Mouse (Mus musculus) ZHBTc4 (cell line): ENCODE data around the gene Ryr1.

ENCODE experiments used
- DNase-seq: peaks from one replicate; pipeline ENCODE4 v3.0.0-alpha.2; 2011; ENCODE audit warnings: low read depth, low spot score

Ryr1 gene

GRCm38 (mm10) chr7:29037261-29037660, 87.7 kb downstream of the Ryr1 start:
- peak; percentile 79 for DNase-seq

GRCm38 (mm10) chr7:29032685-29033084, 92.3 kb downstream of the Ryr1 start:
- peak; percentile 77 for DNase-seq

GRCm38 (mm10) chr7:29031641-29032040, 93.3 kb downstream of the Ryr1 start:
- DNase-seq, result no peak

GRCm38 (mm10) chr7:29029690-29030656, 95.0 kb downstream of the Ryr1 start:
- DNase-seq, result no peak

- peak; percentile 53 for DNase-seq
Observed at GRCm38 (mm10) chr7:29028761-29029160, 96.2 kb downstream of the Ryr1 start.

GRCm38 (mm10) chr7:29026811-29027210, 98.2 kb downstream of the Ryr1 start:
- peak; percentile 90 for DNase-seq

- DNase-seq, result no peak
Observed at GRCm38 (mm10) chr7:29026195-29026594, 98.8 kb downstream of the Ryr1 start.

- DNase-seq, result no peak
Observed at GRCm38 (mm10) chr7:29025566-29025965, 99.4 kb downstream of the Ryr1 start.

- no peak for DNase-seq
Observed at GRCm38 (mm10) chr7:29023514-29023913, 101.5 kb downstream of the Ryr1 start.

GRCm38 (mm10) chr7:29022479-29022878, 102.5 kb downstream of the Ryr1 start:
- DNase-seq, result no peak

GRCm38 (mm10) chr7:29019447-29020220, 105.3 kb downstream of the Ryr1 start:
- peak; percentile 72 for DNase-seq

GRCm38 (mm10) chr7:29017222-29017621, 107.8 kb downstream of the Ryr1 start:
- peak; percentile 66 for DNase-seq

- DNase-seq, result no peak
Observed at GRCm38 (mm10) chr7:29016440-29016839, 108.5 kb downstream of the Ryr1 start.

- DNase-seq, result peak; percentile 70
Observed at GRCm38 (mm10) chr7:29014984-29015383, 110.0 kb downstream of the Ryr1 start.

- peak; percentile 72 for DNase-seq
Observed at GRCm38 (mm10) chr7:29008714-29009113, 116.3 kb downstream of the Ryr1 start.

- no peak for DNase-seq
Observed at GRCm38 (mm10) chr7:29008171-29008570, 116.8 kb downstream of the Ryr1 start.

- no peak for DNase-seq
Observed at GRCm38 (mm10) chr7:29007224-29008101, 117.5 kb downstream of the Ryr1 start.

- DNase-seq, result peak; percentile 94
Observed at GRCm38 (mm10) chr7:29000651-29001605, 124.1 kb downstream of the Ryr1 start.

GRCm38 (mm10) chr7:28993402-28993801, 131.6 kb downstream of the Ryr1 start:
- no peak for DNase-seq

GRCm38 (mm10) chr7:28992997-28993396, 132.0 kb downstream of the Ryr1 start:
- DNase-seq, result peak; percentile 58
